In genomic region chr2:146089157-146089692, GRCm38 (mm10) we compare ENCODE assay signal across 13 mouse cellular contexts.
"Had no signal": no experiment of that assay in that cellular context is flagged by ENCODE, and none has a peak within 500 bp of the region (broad histone marks: within the 10 kb centered on the region; RNA-seq: fewer than 3 reads in every experiment).

No protein-coding gene starts in this region.

- DNase-seq: kidney, adult 2 months; kidney, postnatal 14 days; left cerebral cortex, postnatal 4 days; lung, adult 2 months; lung, postnatal 36 days; right cerebral cortex, postnatal 14 days; thymus, adult 2 months; thymus, postnatal 36 days had no signal

- H3K27me3 ChIP-seq: kidney, embryonic 15.5 days; limb, embryonic 13.5 days; liver, embryonic 15.5 days; stomach, embryonic 15.5 days had no signal

- H3K9me3 ChIP-seq: kidney, embryonic 15.5 days; limb, embryonic 13.5 days; liver, embryonic 15.5 days; stomach, embryonic 15.5 days had no signal

- H3K4me1 ChIP-seq: kidney, embryonic 15.5 days; stomach, embryonic 15.5 days had no signal

- H3K4me3 ChIP-seq: kidney, embryonic 15.5 days; limb, embryonic 13.5 days; liver, embryonic 15.5 days; stomach, embryonic 15.5 days had no signal

- H3K27ac ChIP-seq: kidney, embryonic 15.5 days; limb, embryonic 13.5 days; liver, embryonic 15.5 days; stomach, embryonic 15.5 days had no signal

- ATAC-seq: lung, postnatal 0 days had no signal

- H3K36me3 ChIP-seq: kidney, embryonic 15.5 days; limb, embryonic 13.5 days; liver, embryonic 15.5 days; stomach, embryonic 15.5 days had no signal

- H3K9ac ChIP-seq: kidney, embryonic 15.5 days; limb, embryonic 13.5 days; liver, embryonic 15.5 days; stomach, embryonic 15.5 days had no signal

- H3K4me2 ChIP-seq: kidney, embryonic 15.5 days; limb, embryonic 13.5 days; liver, embryonic 15.5 days; stomach, embryonic 15.5 days had no signal
